Mouse (Mus musculus) hindbrain, embryonic 16.5 days (tissue): ENCODE measurements at regions not wholly inside any gene's neighbourhood (a gene's known extent, or its start where the extent isn't known, plus 50 kb on each side); places are given as distances from the start of the nearest gene placed in this dataset.

ENCODE experiments used
- ATAC-seq: fragments of 200-750 bp; cut with Nextera tagmentation; 2 replicates; pipeline ENCODE4 v1.8.0; 2017; ENCODE audit warnings: moderate TSS enrichment, moderate library complexity
- H3K27ac ChIP-seq: fragments of 300-500 bp; sonication (generic); 2 replicates; pipeline ENCODE4 v1.5.1; 2014; ENCODE audit warnings: low read depth, mild to moderate bottlenecking, control low read depth, low read length, moderate library complexity
- H3K27me3 ChIP-seq: fragments of 300-500 bp; sonication (generic); replicated peaks from 2 replicates; pipeline ENCODE4 v1.6.1; 2014; ENCODE audit warnings: low read length; ENCODE audit not compliant: control insufficient read depth, insufficient read depth
- H3K36me3 ChIP-seq: fragments of 300-500 bp; sonication (generic); 2 replicates; pipeline ENCODE4 v1.6.1; 2014; ENCODE audit warnings: mild to moderate bottlenecking, low read length, moderate library complexity, mixed read lengths; ENCODE audit not compliant: control insufficient read depth, insufficient read depth
- H3K4me1 ChIP-seq: fragments of 300-500 bp; sonication (generic); 2 replicates; pipeline ENCODE4 v1.6.1; 2014; ENCODE audit warnings: low read depth, low read length; ENCODE audit not compliant: control insufficient read depth, insufficient read depth
- H3K4me2 ChIP-seq: fragments of 300-500 bp; sonication (generic); 2 replicates; pipeline ENCODE4 v1.6.1; 2014; ENCODE audit warnings: mild to moderate bottlenecking, low read length, control low read depth, moderate library complexity
- H3K4me3 ChIP-seq: fragments of 300-500 bp; sonication (generic); 2 replicates; pipeline ENCODE4 v1.5.1; 2014; ENCODE audit warnings: mild to moderate bottlenecking, low read length, control low read depth, moderate library complexity
- H3K9ac ChIP-seq: fragments of 300-500 bp; sonication (generic); 2 replicates; pipeline ENCODE4 v1.6.1; 2014; ENCODE audit warnings: low read depth, mild to moderate bottlenecking, control low read depth, low read length, moderate library complexity
- H3K9me3 ChIP-seq: fragments of 300-500 bp; sonication (generic); 2 replicates; pipeline ENCODE4 v1.6.1; 2014; ENCODE audit warnings: mild to moderate bottlenecking, low read length, moderate library complexity; ENCODE audit not compliant: control insufficient read depth
- WGBS: fragments of 180-500 bp; shearing (Covaris S2); extraction: QIAGEN DNeasy Blood & Tissue Kit; methylation state at CpG from one replicate; pipeline ENCODE4 v1.1.7; 2014; 5-methylcytosine and 5-hydroxymethylcytosine counted together

DNA sequence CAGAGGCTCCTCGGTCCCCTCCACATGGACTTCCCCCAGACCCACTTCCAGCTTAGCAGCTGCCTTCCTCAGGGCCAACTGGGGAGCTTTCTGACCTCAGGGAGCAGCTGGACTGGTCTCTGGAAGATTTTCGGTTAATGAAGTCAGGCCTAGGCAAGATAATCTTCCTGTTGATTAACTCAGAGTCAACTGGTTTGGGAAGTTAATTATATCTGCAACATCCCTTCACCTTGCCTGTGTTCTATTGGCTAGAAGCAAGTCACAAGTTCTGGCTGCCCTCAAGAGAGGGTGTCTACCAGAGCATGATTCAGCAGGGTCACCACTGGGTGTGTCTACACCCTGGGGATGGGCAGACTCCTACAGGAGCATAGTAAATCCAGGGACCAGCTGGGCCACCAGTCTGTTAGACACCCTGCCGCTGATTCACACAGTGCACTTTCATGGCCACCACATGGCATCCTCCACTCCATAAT, 53.9 kb upstream of the Maml3 start:
- Histone ChIP-seq H3K4me3 (no peak overlapping the region), H3K9me3 (peaks cover 3% of the 10 kb centered on the region), H3K36me3 (no peaks in the 10 kb centered on the region), H3K4me2 (no peak overlapping the region), H3K9ac (no peak overlapping the region), H3K27me3 (no peaks in the 10 kb centered on the region), H3K27ac (no peak overlapping the region), H3K4me1 (no peaks in the 10 kb centered on the region)
- no peak for ATAC-seq
- WGBS = 92% methylated on average over 3 of the region's 3 CpGs

DNA sequence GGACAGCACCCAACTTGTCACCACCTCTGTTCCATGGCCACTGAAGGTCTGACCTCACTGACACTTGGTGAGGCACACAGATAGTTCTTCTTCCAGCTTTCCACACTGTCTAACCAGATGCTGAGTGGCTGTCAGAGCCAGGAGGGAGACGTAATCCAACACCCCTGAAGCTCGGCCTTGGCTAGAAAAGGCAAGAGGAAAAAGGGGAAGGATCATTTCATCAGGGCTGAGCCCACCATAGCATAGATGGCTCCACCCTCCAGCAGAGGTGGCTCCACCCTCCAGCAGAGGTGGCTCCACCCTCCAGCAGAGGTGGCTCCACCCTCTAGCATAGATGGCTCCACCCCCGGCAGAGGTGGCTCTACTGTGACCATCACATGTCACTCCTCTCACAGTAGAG, 56.8 kb upstream of the Maml3 start:
- Histone ChIP-seq H3K4me3 (no peak overlapping the region), H3K27me3 (no peaks in the 10 kb centered on the region), H3K36me3 (no peaks in the 10 kb centered on the region), H3K4me1 (no peaks in the 10 kb centered on the region), H3K27ac (no peak overlapping the region), H3K9ac (no peak overlapping the region), H3K9me3 (no peaks in the 10 kb centered on the region), H3K4me2 (no peak overlapping the region)
- no peak for ATAC-seq
- WGBS = 87% methylated on average over 3 of the region's 3 CpGs

DNA sequence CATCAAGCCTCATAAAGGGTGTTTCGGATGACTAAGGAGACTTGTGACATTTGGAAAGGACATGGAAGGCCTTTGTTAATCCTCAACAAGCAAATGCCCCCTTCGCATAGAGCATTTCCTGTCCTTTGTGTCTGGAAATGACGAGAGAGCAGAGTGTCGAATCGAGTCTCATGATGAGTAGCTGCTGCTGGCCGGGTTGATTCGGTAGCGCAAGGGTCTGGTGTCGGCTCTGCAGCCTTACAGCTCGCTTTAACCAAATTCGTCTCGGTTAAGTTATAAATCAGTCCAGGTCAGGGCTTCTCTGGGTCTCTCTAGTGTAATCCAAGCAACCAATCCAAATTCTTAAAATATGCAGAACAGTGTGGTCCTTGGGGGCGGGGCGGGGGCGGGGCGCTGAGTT, 59.1 kb upstream of the Maml3 start:
- no peaks in the 10 kb centered on the region for H3K36me3 ChIP-seq
- no peaks in the 10 kb centered on the region for H3K4me1 ChIP-seq
- no peak for ATAC-seq
- H3K4me3 ChIP-seq = no peak overlapping the region
- H3K4me2 ChIP-seq = no peak overlapping the region
- H3K27ac ChIP-seq = no peak overlapping the region
- H3K27me3 ChIP-seq = no peaks in the 10 kb centered on the region
- H3K9me3 ChIP-seq = no peaks in the 10 kb centered on the region
- no peak overlapping the region; the same call in 1 of the 2 replicates for H3K9ac ChIP-seq
- 63% methylated on average over 16 of the region's 16 CpGs for WGBS

DNA sequence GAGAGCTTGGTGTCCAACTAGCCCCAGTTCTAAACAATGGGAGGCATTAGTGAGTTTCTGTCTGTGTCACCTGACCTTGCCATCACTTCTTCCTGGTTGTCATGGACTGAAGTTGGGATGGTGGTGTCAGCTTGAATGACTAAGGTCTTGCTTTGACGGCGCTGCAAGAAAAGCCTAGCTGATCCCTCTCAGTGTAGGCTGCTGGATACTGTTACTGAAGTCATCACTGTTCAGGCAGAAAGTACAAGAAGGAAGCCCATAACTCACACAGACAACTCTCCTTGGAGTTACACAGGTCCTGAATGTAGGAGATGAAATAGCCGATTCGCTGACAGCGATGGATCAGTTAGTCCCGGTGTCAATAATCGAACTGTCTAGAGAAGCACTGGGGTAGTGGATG, 62.5 kb upstream of the Maml3 start:
- ATAC-seq = no peak
- no peak overlapping the region for H3K27ac ChIP-seq
- H3K27me3 ChIP-seq = no peaks in the 10 kb centered on the region
- H3K4me2 ChIP-seq = no peak overlapping the region
- H3K36me3 ChIP-seq = no peaks in the 10 kb centered on the region
- H3K4me1 ChIP-seq = no peaks in the 10 kb centered on the region
- H3K4me3 ChIP-seq = no peak overlapping the region
- WGBS = 94% methylated on average over 7 of the region's 7 CpGs
- H3K9me3 ChIP-seq = no peaks in the 10 kb centered on the region
- H3K9ac ChIP-seq = no peak overlapping the region

DNA sequence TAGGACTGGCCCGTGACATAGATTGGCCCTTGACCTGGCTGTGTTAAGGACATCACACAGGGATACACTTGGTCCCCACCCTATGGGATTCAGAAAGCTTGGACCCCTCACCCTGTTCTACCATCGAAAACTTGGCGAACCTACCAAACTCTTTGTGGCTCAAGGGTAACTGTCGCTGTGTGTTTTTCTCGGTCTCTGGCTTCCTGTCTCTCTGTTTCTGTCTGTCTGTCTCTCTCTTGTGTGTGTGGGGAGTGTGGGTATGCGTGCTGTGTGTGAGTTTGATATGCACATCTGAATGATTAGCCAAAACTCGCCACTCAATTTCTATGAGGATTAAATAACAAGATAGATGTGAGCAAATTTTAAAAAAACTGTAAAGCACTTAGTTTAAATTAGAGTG, 66.0 kb upstream of the Maml3 start:
- H3K4me1 ChIP-seq = no peaks in the 10 kb centered on the region
- no peaks in the 10 kb centered on the region for H3K27me3 ChIP-seq
- H3K9me3 ChIP-seq = no peaks in the 10 kb centered on the region
- H3K27ac ChIP-seq = no peak overlapping the region
- H3K4me3 ChIP-seq = no peak overlapping the region
- no peak for ATAC-seq
- 91% methylated on average over 7 of the region's 7 CpGs for WGBS
- H3K9ac ChIP-seq = no peak overlapping the region
- no peaks in the 10 kb centered on the region for H3K36me3 ChIP-seq
- H3K4me2 ChIP-seq = no peak overlapping the region

DNA sequence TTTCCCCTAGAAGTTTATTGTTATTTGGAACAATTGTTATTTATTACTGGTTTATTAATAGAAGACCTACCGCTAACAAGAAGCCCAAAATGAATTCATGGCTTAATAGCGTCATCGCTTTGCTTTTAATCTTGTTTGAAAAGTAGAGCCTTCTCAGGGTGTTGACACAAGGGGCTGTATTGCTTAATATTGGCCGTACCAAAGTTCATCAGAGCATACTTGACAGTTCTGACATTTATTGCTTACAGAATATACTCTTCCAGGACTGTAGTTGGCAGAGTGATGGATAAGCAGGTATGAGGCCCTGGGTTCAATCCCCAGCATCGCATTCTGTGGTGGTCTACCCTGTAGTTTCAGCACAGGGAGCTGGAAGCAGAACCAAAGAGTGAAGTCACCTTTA, 66.4 kb upstream of the Maml3 start:
- no peak overlapping the region for H3K4me3 ChIP-seq
- 95% methylated on average over 5 of the region's 5 CpGs for WGBS
- no peaks in the 10 kb centered on the region for H3K9me3 ChIP-seq
- H3K9ac ChIP-seq = no peak overlapping the region
- H3K27ac ChIP-seq = no peak overlapping the region
- no peak for ATAC-seq
- no peak overlapping the region for H3K4me2 ChIP-seq
- H3K36me3 ChIP-seq = no peaks in the 10 kb centered on the region
- H3K4me1 ChIP-seq = no peaks in the 10 kb centered on the region
- H3K27me3 ChIP-seq = no peaks in the 10 kb centered on the region

DNA sequence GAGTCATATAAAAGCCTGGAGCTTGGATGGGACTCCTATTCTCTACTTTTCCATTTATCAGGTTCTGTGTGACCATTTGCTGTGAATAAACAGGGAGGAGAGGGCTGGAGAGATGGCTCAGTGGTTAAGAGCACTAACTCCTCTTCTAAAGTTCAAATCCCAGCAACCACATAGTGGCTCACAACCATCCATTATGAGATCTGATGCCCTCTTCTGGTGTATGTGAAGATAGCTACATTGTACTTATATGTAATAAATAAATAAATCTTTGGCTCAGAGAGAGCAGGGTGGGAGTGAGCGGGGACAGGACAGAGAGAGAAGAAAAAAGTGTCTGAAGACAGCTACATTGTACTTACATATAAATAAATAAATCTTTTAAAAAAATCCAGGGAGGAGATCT, 68.6 kb upstream of the Maml3 start:
- H3K4me3 ChIP-seq = no peak overlapping the region
- no peak overlapping the region for H3K9ac ChIP-seq
- H3K27ac ChIP-seq = no peak overlapping the region
- H3K36me3 ChIP-seq = no peaks in the 10 kb centered on the region
- H3K4me1 ChIP-seq = no peaks in the 10 kb centered on the region
- 89% methylated on average over 1 of the region's 1 CpGs for WGBS
- H3K9me3 ChIP-seq = no peaks in the 10 kb centered on the region
- no peak for ATAC-seq
- H3K4me2 ChIP-seq = no peak overlapping the region
- no peaks in the 10 kb centered on the region for H3K27me3 ChIP-seq

DNA sequence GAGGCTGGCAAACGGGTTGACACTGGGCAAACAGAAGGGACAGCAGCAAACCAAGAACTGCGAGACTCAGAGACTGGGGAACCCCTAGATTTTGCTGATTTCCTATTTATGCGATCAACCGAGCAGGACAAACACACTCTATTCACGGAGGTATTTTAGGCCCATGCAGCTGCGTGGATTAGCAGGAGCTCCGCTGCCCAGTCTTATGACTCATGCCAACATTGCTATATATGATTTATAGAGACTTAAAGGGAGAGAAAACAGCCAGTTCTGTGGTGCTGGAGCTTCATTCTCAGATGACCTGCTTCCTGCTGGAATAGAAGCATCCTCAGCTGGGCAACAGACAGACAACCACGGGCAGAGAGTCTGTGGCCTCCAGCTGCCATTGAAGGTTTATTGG, 71.2 kb upstream of the Maml3 start:
- 66% methylated on average over 8 of the region's 8 CpGs for WGBS
- Histone ChIP-seq H3K4me1 (peaks cover 24% of the 10 kb centered on the region), H3K4me2 (no peak overlapping the region)

DNA sequence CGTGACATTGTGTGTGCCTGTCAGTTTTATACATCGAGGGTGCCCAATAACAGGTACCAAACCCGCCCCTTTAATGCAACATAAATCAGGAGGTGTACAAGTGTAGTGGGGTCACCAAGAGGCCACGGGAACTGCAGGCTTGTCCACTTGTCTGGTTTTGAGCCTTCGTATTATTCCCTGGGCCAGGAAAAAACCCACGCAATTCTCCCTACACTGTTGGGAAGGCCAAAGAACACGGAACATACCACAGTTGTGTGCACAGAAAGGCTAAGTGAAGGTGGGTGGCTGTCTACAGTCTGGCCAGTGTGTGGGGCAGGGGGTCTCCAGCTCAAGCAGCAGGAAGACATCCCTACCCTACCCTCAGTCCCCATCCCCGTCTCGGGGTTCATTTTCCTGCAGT, 74.0 kb upstream of the Maml3 start:
- H3K36me3 ChIP-seq = no peaks in the 10 kb centered on the region
- 0 out of 2 replicates have a peak overlapping the region, but pooled peaks have one; percentile 10 for H3K9ac ChIP-seq
- no peaks in the 10 kb centered on the region for H3K9me3 ChIP-seq
- peak overlapping the region; percentile 51; the same call in 1 of the 2 replicates for H3K4me2 ChIP-seq
- no peak overlapping the region for H3K4me3 ChIP-seq
- no peak for ATAC-seq
- peak overlapping the region; percentile 86; the same call in 1 of the 2 replicates for H3K27ac ChIP-seq
- WGBS = 56% methylated on average over 9 of the region's 9 CpGs
- H3K27me3 ChIP-seq = no peaks in the 10 kb centered on the region
- peaks cover 26% of the 10 kb centered on the region for H3K4me1 ChIP-seq

More for the DNA sequence above, 71.2 kb upstream of the Maml3 start:
- H3K9ac ChIP-seq = no peak overlapping the region
- H3K9me3 ChIP-seq = no peaks in the 10 kb centered on the region
- H3K27ac ChIP-seq = no peak overlapping the region
- ATAC-seq = no peak
- H3K27me3 ChIP-seq = no peaks in the 10 kb centered on the region
- H3K36me3 ChIP-seq = no peaks in the 10 kb centered on the region
- H3K4me3 ChIP-seq = no peak overlapping the region

DNA sequence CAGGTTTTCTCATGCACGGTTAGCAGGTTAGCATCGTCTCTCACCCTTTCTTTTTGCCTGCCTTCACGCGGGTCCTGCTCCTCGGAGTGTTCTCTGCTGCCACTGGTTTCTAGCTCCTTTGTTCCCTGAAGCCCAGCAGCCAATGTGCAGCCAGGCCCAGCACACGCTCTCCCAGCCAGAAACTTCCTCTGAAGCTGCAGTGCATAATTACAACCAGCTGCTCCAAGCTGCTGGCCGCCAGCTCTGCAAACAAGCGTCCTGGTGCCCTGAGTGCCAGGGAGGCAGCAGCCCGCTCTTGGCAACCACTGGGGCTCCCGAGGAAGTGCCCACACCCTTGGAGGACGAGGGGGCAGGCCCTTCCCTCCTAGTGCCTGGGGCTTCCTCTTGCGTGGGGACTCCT, 74.8 kb upstream of the Maml3 start:
- peaks cover 26% of the 10 kb centered on the region for H3K4me1 ChIP-seq
- WGBS = 0% methylated on average over 12 of the region's 12 CpGs
- peak overlapping the region; percentile 51 for H3K4me2 ChIP-seq
- no peaks in the 10 kb centered on the region for H3K27me3 ChIP-seq
- peak overlapping the region; percentile 54; the same call in 1 of the 2 replicates for H3K9ac ChIP-seq
- H3K36me3 ChIP-seq = no peaks in the 10 kb centered on the region
- no peaks in the 10 kb centered on the region for H3K9me3 ChIP-seq
- peak; percentile 91 for ATAC-seq
- peak overlapping the region; percentile 22; the same call in 1 of the 2 replicates for H3K4me3 ChIP-seq
- H3K27ac ChIP-seq = peak overlapping the region; percentile 86
